Mouse (Mus musculus) bone marrow, adult 2 months (tissue): ENCODE measurements at regions not wholly inside any gene's neighbourhood (a gene's known extent, or its start where the extent isn't known, plus 50 kb on each side); places are given as distances from the start of the nearest gene placed in this dataset.

Experiments used
- CTCF ChIP-seq: fragments of 200-500 bp; IDR thresholded peaks from 2 replicates; pipeline ENCODE4 v1.5.1; 2011; ENCODE audit warnings: low read length, control low read depth; ENCODE audit not compliant: control insufficient read depth, insufficient read depth
- POLR2A ChIP-seq: fragments of 200-500 bp; IDR thresholded peaks from 2 replicates; pipeline ENCODE4 v1.6.1; 2011; ENCODE audit warnings: low read depth, mild to moderate bottlenecking, control low read depth, low read length, borderline replicate concordance; ENCODE audit not compliant: control insufficient read depth

- TF ChIP-seq CTCF (peak; percentile 36; the same call in 1 of the 2 replicates), POLR2A (no peak)
Observed at GRCm38 (mm10) chr19:27683426-27683825, 253.8 kb upstream of the Pum3 start.
